Mouse (Mus musculus): ENCODE measurements around the gene Prx. TPM values are rescaled to one million over a fixed set of nuclear protein-coding genes. Genes with fewer than 3 reads are reported as not detected.

Prx gene
- 1 to 10 TPM; 2.6 to 4.7 (median 3.3) TPM for total RNA-seq (2022)

DNA sequence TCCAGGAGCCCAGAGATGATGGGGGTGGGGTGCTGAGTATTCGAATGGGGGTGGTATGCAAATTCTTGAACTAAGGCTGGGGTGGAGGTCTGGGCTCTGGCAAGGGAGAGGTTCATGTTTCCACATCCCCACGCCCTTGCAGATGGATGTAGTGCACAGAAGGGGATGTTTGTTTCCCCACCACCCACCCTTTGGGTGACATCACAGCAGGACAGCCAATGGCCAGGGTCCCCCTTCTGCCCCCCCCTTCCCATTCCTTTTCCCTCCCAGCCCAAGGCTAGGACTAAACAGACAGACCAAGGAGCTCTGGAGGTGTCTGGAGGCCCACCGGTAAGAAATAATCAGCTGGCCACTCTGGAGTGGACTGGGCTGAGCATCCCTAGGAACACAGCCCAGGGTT is at the start of gene Prx:
Prx (plus strand) TSS at position 289 of the 400 bp plus-strand sequence.
- DNase-seq: no peak

DNA sequence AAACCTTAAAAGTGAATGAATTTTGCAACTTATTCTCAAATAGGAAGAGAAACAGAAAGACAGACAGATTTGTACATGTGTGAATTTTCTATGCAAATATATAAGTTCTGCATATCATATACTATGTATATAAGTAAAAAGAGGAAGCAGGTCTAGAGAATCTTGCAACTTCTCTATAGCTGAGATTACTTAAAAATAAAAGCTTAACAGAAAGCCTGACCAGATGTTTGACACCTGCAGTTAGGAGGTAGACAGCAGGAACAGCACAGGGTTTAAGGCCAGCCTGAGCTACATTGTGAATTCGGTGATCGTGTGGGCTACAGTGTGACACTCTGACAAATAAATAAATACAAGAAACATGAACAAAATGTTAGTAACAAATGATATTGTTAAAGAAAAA is 47.8 kb upstream of the Prx start:
- DNase-seq: no peak

DNA sequence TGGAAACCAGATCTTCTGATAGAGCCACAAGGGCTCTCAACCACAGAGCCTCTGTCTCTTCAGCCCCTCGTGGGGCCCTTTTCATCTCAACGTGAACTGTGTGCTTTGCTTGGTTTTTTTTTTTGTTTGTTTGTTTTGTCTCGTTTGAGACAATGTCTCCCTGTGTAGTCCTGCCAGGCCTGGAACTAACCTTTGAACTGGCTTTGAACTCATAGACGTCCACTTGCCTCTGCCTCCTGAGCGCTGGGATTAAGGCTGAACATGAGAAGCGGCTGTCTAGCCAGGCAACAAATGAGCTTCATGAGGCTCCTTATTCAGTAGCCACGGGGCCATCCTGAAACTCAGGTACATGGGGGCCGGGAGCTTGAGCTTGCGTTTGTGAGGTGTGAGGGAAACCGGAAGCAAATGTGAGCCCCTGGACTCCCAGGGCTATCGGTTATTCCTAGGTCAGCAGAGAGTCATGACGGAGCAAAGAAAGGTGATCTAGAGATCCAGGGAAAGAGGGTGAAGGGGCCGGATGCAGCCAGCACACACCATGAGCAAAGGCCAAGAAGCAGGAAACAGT is 46.8 kb upstream of the Prx start:
- no peak for DNase-seq

DNA sequence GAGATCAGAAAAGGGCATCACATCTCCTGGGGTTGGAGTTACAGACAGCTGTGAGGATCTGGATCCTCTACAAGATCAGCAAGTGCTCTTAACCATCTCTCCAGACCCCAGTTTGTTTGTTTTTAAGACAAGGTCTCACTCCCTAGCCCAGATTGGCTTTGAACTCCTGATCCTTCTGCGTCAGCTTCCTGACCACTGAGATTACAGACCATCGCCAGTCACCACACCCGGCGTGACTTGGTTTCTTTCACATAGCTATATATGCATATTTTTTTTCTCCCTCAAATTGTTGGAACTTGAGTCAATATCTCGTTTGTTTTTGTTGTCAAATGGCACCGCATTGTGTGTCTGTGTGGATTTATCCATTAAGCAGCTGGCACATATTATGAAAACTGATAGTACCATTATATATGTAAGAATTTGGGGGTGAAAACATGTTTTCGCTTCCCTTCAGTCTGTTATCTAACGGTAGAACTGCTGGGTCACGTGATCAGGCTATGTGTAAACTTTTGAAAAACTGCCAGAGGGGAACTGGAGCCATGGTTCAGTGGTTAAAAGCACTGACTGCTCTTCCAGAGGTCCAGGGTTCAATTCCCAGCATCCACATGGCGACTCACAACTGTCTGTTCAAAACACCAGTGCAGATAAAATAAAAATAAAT is 44.5 kb upstream of the Prx start:
- no peak for DNase-seq

DNA sequence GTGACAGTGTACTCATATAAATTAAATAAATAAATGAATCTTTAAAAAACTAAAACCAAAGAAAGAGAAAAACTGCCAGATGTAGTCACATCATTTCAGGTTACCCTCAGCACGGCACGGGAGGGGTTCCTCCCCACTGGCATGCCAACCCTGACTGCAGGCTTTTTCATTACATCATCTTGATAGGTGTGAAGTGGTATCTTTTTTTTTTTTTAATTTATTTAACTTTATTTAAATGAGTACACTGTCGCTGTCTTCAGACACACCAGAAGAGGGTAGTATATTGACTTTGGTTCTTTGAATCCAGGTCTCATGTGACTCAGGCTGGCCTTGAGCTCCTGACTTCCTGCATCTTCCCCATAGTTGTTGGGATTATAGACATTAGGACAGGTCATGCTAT is 43.9 kb upstream of the Prx start:
- DNase-seq: no peak

DNA sequence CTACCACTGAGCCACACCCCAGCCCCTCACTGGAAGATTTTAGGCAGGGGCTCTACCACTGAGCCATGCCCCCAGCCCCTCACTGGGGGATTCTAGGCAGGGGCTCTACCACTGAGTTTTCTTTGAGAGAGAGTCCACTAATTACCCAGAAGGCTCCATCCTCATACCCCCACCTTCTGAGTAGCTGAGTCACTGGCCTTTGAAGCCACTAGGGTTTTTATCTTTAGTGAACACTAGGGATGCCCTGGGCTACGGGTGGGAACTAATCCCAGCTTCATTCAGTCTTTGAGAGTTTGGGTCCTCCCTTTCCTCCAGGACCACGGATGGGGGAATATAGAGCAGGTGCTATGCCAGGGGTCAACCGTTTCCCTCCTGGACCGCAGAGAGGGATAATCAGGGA is 40.5 kb upstream of the Prx start:
- no peak for DNase-seq

DNA sequence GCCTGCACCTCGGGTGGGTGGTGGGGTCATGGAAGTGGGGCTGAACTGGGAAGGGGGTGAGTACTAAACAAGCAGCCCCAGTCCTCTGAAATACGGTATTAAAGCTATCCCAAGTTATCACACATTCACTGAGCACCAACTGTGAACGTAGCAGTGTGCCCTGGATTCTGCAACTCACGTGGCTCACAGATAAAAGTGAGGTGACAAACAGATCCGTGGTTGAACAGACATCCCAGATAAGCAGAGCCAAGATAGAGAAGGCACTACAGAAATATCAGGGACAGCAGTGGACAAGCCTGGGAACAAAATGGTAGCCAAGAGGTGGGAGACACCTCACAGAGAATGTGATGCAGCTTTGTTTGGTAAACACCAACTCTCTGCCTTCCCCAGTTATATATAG is 39.5 kb upstream of the Prx start:
- no peak for DNase-seq

DNA sequence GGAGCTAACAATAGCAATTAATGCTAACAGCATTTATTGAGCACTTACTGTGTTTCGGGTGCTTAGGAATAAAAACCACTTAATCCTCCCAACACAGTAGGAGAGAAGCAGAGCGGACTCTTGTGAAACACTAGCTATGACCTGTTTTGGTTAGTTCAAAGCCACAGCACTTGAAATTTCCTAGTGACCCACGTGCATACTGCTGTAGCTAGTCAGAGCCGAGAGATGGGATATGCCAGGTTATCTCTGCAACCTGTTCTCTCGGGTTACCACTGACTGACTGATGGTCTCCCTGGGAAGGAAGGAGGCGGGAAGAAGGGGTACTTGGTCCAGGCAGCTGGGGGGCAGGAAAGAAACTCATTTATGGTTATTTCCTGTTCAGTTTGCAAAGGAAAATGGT is 38.6 kb upstream of the Prx start:
- DNase-seq: no peak

DNA sequence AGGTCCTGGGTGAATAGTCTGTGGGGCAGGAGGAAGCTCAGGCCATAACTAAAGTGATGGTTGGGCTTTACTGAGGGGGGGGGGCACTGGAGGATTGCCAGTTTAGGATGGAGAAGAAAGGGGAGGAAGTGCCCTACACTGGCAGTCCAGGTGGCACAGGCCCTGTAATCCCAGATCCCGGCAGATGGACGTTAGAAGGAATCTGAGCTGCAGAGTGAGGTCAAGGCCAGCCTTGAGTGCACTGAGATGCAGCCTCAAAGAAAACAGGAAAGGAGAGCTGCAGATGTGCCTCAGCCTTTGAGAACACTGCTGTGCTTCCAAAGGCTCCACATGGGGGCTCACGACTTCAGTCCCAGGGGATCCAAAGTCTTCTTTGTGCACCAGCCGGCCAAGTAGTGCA is 31.5 kb upstream of the Prx start:
- no peak for DNase-seq

DNA sequence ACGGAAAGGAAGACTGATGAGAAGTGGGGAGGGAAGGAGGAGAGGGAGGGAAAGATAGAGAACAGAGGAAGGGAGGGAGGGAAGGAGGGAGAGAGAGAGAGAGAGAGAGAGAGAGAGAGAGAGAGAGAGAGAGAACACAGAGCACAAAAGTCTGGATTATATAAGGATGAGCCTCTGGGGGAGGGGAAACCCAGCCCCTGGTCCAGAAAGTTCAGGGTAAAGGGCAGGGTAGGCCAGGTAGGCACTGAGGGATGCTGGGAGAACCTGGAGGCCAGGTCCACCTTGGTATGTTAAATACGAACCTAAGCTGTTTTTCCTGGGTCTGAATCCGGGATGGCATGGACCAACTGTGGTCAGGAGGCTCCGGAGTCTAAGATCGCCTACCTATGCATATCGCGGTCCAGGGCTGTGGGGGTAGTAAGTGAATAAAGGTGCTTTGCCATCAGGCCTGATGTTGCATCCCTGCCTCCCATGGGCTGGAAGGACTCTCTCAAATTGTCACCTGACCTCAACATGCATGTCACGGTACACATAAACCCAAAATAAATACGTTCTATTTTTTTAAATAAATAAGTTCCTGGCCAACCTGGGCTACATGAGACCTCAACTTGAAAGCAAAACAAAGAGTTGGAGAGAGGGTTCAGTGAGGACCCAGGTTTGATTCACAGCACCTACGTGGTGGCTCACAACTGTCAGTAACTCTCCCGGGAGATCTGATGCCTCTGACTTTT is 27.6 kb upstream of the Prx start:
- DNase-seq: no peak

DNA sequence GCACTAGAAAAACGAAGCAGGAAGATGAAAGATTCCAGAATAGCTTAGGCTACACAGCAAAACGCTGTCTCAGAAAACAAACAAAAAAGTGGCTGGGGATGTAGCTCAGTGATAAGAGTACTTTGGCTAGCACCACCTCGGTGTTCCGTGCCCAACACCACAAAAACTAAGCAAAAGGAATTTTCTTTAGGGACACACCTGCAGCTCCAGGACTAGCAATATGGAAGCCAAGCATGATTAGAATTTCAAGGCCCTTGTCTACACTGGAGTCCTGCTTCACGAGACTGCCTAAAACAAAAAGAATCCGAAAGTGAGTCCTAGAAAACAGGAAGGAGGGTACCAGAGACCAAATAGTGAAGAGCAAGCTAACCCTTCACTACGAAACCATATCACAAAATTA is 26.5 kb upstream of the Prx start:
- no peak for DNase-seq

DNA sequence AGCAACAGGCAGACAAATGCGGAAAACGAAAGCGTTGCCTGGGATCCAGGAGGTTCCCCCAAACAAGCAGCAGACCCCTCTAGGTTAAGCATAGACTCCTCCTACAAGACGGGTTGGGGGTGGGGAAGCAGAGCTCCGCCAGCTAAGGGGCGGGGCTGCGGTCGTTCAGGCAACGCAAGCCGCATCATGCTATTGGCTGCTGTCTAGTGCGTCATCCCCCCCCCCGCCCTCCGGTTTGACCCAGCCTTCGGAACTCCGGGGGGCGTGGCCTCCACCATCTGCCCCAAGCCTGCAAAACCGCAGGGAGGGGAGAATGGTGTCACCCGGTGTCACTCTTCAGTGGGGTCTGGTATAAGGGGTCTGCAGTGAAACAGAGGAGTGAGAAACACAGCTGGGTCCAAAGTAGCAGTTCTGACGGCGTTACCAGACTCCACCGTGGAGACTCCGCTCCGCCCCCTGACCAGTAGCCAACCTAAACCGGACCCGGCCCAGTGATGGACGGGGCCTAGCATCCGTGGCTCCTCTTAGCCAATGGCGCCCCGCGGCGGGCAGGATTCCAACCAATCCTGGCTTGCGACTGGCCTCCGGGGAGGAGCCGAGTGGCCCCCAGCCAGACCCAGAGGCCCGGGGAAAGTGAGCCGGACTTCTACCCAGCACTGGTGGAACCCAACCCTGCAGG is 25.8 kb upstream of the Prx start, which contains the start of gene Sertad3:
Sertad3 (plus strand) TSS at position 613 of the 679 bp plus-strand sequence.
- peak; percentile 99 for DNase-seq

DNA sequence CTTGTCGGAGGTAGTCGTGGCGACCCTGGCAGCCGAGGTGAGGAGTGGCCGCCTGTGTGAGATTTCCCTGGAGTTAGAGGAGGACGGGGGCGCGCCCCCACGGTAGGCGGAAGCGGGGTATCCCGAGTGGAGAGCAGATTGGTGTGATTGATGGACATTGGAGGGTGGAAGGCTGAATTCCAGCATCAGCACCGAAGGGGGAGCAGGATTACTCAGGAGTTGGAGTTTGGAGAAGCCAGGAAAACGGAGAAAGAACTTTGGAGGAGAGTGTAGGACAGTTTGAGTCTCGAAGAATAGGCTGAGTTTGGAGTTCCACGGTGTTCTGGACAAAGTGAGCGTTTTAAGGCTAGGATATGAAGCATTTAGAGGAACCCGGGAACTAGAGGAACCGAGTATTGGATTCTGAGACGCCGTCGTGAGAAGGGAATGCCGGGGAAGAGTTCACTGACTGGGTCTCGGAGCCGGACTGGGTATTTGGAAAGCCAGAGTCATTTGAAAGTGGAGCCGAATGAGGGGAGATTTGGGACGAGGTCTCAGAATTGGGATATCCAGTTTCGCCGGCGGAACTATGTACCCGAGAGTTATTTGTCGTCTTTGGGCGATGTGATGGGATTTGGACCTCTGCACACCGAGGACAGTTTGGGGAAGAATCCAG is 25.2 kb upstream of the Prx start:
- DNase-seq: no peak

DNA sequence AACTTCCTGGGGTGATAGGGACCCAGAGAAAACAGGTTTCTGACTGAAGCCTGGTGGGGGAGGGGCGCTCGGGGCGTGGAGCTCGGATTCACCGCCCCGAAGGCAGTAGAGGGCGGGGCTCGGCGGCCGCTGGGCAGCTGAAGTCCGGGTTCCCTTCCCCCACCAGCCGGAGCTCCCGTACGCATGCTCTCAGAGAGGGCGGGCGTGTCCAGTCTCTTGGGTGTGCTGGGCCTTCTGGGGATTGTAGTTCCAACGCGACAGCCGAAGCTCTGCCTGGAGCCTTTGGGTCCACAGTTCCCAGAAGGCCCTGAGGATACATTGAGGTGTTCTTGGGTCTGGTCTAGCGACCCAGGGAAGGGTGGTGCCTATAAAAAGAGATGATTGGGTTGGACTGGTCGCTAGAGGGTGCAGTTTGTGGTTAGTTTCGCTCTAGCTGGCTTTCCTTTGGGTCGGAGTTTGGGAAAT is 24.6 kb upstream of the Prx start:
- peak; percentile 99 for DNase-seq

DNA sequence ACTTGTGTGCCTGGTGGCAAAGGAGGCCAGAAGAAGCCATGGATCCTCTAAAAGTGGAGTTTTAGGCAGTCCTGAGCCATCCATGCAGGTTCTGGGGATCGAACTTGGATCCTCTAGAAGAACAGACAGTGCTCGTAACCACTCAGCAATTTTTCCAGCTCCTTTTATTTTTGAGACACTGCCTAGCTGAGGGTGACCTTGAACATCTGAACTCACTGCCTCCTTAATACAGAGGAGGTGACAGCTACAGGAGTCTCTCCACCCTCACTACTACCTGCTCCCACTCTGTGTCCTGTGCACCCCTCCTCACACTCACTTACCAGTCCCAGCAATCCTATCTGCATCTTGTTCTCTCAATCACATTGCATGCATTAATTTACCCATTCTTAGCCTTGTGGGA is 23.5 kb upstream of the Prx start:
- DNase-seq: no peak

DNA sequence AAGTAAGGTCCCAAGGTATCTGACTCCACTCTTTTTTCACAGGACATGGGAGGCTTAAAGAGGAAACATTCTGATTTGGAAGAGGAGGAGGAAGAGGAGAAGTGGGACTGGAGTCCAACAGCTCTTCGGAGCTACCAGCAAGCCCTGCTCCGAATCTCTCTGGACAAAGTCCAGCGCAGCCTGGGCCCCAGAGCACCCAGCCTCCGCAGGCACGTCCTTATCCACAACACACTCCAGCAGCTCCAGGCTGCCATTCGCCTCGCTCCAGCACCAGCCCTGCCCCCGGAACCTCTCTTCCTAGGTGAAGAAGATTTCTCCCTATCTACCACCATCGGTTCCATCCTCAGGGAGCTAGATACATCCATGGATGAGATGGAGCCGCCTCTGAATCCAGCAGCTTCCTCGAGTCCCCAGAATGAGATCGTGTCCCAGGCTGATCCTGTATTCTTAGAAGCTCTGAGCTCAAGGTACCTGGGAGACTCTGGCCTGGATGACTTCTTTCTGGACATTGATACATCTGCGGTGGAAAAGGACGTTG is 23.0 kb upstream of the Prx start:
- DNase-seq: no peak

DNA sequence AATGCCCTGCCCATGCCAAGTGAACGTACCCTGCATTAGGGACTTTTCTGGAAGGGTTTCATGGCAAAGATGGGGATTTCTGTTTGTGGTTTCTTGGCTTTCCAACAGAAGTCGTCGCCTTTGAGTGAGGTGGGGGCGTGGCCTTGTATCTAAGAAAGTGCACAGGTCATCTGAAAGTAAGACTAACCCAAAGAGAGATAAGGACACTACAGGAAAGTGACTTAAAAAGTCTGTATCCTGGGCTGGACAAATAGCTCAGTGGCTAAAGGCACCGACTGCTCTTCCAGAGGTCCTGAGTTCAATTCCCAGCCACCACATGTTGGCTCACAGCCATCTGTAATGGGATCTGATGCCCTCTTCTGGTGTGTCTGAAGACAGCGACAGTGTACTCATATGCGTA is 20.6 kb upstream of the Prx start:
- DNase-seq: no peak

DNA sequence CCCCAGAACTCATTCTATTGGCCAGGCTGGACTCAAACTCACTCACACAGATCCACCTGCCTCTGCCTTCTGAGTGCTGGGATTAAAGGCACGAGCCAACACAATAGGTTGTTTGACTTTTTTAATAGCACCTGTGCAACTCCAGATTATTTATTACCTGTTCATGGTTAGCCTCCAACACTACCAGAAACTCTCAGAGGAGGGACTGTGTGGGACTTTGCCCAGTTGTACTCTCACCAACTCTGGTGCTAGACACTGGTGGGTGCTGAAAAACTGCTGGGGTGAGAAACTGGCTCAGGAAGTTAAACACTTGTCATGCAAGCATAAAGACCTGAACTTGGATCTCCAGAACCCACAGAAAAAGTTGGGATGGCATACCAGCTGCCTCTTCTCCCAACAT is 19.4 kb upstream of the Prx start:
- no peak for DNase-seq

DNA sequence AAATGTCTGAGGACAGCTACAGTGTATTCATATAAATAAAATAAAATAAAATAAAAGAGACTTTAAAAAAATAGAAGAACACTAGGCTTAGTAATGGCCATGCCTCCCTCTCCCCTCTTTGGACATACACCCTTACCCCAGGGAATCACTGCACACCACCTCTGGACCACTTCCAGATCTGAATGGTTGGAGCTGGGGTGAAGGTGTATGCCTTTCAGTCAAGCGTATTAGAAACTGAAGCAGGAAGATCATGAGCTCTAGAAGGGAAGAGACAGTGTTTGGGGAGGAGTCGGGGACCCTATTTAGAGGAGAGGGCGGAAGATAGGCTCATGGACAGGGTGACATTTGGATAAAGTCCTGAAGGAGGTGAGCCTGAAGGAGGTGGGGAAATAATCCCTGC is 18.6 kb upstream of the Prx start:
- DNase-seq: no peak

DNA sequence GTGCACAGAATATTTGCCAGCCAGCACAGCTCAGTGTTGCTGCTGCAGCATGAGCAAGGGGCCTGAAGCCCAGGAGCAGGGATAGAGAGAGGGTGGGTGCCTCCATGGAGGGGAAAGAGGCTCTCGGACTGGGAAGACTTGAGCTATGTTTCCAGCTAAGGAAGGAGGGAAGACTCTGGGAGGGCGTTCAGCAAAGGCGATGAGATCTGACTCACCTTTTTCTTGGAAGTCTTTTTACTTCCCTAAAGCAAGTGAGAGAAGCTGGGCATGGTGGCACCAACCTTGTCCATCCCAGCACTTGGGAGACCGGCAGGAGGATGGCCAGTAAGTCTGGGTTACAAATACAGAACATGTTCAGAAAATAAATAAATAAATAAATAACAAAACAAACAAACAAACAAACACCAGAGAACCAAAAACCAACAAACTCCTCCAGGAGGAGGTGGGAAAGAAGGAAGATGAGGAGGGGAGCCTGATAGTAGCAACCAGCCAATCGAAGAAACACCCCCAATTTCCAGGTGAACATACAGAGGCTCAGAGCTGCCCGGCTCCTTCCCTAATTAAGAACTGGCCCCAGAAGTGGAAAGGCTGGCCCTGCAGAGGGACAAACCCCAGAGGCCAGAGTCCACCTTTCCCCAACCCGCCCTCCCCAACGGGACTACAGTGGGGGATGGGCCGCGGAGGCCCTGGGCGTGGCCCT is 18.0 kb upstream of the Prx start:
- DNase-seq: no peak

DNA sequence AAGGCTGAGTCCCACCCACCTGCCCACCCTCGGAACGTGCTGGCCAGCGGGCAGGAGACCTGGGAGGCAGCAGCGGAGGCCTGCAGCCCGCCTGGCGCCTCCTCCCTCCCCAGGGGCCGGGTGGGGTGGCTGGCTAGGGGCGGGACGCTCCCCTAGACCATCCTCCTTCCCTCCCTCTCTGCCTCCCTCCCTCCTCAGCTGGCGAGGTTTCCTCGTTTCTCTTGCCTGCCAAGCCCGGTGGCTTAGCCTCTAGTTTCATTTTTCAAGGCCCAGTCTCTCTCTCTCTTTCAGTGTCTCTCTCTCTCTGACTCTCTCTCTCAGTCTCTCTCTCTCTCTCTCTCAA is 17.5 kb upstream of the Prx start:
- DNase-seq: peak; percentile 94

DNA sequence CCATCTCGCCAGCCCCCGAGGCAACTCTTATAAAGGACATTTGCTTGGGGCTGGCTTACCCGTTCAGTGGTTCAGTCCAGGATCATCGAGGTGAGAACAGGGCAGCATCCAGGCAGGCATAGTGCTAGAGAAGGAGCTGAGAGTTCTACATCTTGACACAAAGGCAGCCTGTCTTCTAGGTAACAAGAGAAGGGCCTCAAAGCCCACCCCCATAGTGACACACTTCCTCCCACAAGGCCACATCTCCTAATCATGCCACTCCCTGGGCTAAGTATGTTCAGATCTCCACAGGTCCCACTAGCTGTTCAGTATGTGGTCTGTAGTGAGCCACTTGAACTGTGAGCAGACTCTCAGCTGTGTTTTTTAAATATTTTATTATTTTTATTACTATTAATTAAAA is 15.3 kb upstream of the Prx start:
- DNase-seq: no peak
